8 mouse cellular contexts compared by ENCODE assay signal in the genomic region with DNA sequence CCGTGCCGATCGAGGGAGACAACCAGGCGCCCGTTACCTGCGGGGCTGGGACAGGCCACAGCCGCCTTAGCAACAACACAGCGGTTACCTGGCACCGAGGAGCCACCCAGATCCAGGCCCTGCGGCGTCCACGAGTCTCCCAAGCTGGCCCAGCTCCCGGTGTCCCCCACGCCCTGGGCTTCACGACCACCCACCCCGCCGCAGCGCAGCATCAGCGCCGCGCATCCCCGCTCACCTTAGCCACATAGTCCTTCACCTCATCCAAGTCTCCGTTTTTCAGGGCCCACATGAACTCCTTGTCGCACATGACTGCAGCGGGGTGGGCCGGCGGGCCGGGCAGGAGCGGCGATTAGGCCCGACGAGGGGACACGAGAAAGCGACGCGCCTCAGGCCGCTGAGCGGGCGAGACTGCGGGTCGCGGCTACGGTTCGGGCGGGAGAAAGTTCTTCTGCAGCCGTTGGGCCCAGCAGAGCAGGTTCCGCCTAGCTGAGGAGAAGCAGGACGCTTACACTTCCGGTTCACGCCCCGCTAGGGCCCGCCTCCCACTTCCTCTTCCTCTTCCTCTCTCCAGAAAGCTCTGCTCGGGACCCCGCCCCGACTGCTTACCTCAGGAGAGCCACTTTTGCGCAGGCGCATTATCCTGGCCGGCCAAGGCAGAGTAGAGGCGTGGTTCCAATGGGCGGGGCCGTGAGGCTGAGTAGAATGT. TPM values are rescaled to one million over a fixed set of nuclear protein-coding genes. Genes with fewer than 3 reads are reported as not detected.
DNase-seq lines count a peak whose midpoint lies in the region; ATAC-seq lines count a peak whose summit lies in the region.

Mtpn (minus strand) TSS at position 585 of the 706 bp plus-strand sequence.

- H3K4me3 ChIP-seq in lung, embryonic 16.5 days (ENCODE audit: low read length): peak within 1 kb of the TSS; percentile 87

- no peaks in the 10 kb centered on the region for H3K9me3 ChIP-seq in lung, embryonic 16.5 days (ENCODE audit: control insufficient read depth, low read length)

- H3K4me2 ChIP-seq in lung, embryonic 16.5 days (ENCODE audit: low read depth, low read length): peak within 1 kb of the TSS; percentile 77

- H3K4me1 ChIP-seq in lung, embryonic 16.5 days (replicated peaks; ENCODE audit: control insufficient read depth, insufficient read depth, low read length): peaks cover 7% of the 10 kb centered on the region

- peak within 1 kb of the TSS; percentile 72 for H3K27ac ChIP-seq in lung, embryonic 16.5 days (ENCODE audit: low read length)

- WGBS in lung, embryonic 16.5 days: under 1% methylated on average over 60 of the region's 61 CpGs

- no peaks in the 10 kb centered on the region for H3K27me3 ChIP-seq in lung, embryonic 16.5 days (ENCODE audit: control insufficient read depth, insufficient read depth, low read depth, low read length)

- peak; percentile 98 to 99 for ATAC-seq in hematopoietic stem cell, adult 5-6 weeks (replicated peaks in 1 of 2; ENCODE audit: insufficient read depth in 1 of 2, low FRiP score in 2 of 2, low TSS enrichment in 1 of 2, low read depth in 1 of 2, poor library complexity in 2 of 2, severe bottlenecking in 2 of 2)
- peak; percentile 100 for ATAC-seq in lung, embryonic 16.5 days (ENCODE audit: low read depth)

- DNase-seq in MEL-GATA-1-ER (ENCODE audit: extremely low read depth, low read depth): peak; percentile 92
- DNase-seq in cerebellum, adult 8-10 months: peak; percentile 96
- peak; percentile 98 for DNase-seq in forelimb bud, embryonic 11.5 days (ENCODE audit: low read depth, low spot score)
- DNase-seq in layer of hippocampus, adult 9-10 months (ENCODE audit: low spot score): peak; percentile 96
- peak; percentile 93 for DNase-seq in ovary, postnatal 10 days (ENCODE audit: low spot score)
- peak; percentile 98 for DNase-seq in thymus, postnatal 10 days (ENCODE audit: low spot score in 2 of 2)

- peak within 1 kb of the TSS; percentile 93 for H3K9ac ChIP-seq in lung, embryonic 16.5 days (ENCODE audit: low read length)

- no peaks in the 10 kb centered on the region for H3K36me3 ChIP-seq in lung, embryonic 16.5 days (ENCODE audit: control insufficient read depth, insufficient read depth, low read length)

RNA-seq across cellular contexts. Expression of gene Mtpn, which starts in this region (rescaled TPM):
- 126 and 134 TPM in 2 replicates for total RNA-seq in hematopoietic stem cell, adult 5-6 weeks (2017)
- 147 and 155 TPM in 2 replicates for polyA plus RNA-seq in lung, embryonic 16.5 days (2015; fragmentation: Nextera tagmentation; extraction: Ambion mirVana)

Comparison
In these comparisons a context has a peak if more than half of its experiments do, and no peak if none do; other contexts are left out.
1. Peak in every context shown above with its lines: DNase-seq, ATAC-seq, H3K4me3 ChIP-seq and H3K27ac ChIP-seq.